Mouse (Mus musculus) heart, postnatal 0 days (tissue): ENCODE data around the gene Naaladl2. TPM values are rescaled to one million over a fixed set of nuclear protein-coding genes. Genes with fewer than 3 reads are reported as not detected.

Experiments
- ATAC-seq: fragments of 200-750 bp; cut with Nextera tagmentation; 2 replicates; pipeline ENCODE4 v1.8.0; 2017; ENCODE audit warnings: low read depth, moderate number of reproducible peaks, moderate library complexity; ENCODE audit not compliant: insufficient read depth
- DNase-seq: peaks from one replicate; pipeline ENCODE4 v3.0.0-alpha.2; 2016; ENCODE audit warnings: low spot score
- H3K27ac ChIP-seq: fragments of 300-500 bp; sonication (generic); 2 replicates; pipeline ENCODE4 v1.5.1; 2014; ENCODE audit warnings: low read depth, mild to moderate bottlenecking
- H3K27me3 ChIP-seq: fragments of 300-500 bp; sonication (generic); 2 replicates; pipeline ENCODE4 v1.6.1; 2014; ENCODE audit warnings: low read length, mixed read lengths; ENCODE audit not compliant: control insufficient read depth, insufficient read depth
- H3K36me3 ChIP-seq: fragments of 300-500 bp; sonication (generic); replicated peaks from 2 replicates; pipeline ENCODE4 v1.6.1; 2014; ENCODE audit warnings: low read length, mixed read lengths; ENCODE audit not compliant: control insufficient read depth, insufficient read depth
- H3K4me1 ChIP-seq: fragments of 300-500 bp; sonication (generic); 2 replicates; pipeline ENCODE4 v1.6.1; 2014; ENCODE audit warnings: antibody characterized with exemption; ENCODE audit not compliant: control insufficient read depth, insufficient read depth
- H3K4me2 ChIP-seq: fragments of 300-500 bp; sonication (generic); 2 replicates; pipeline ENCODE4 v1.6.1; 2014; ENCODE audit warnings: low read depth, mild to moderate bottlenecking, low read length, moderate library complexity
- H3K4me3 ChIP-seq: fragments of 300-500 bp; sonication (generic); 2 replicates; pipeline ENCODE4 v1.5.1; 2014; ENCODE audit warnings: low read depth, low read length
- H3K9ac ChIP-seq: fragments of 300-500 bp; sonication (generic); replicated peaks from 2 replicates; pipeline ENCODE4 v1.6.1; 2014; ENCODE audit warnings: low read depth, low read length, mixed read lengths
- H3K9me3 ChIP-seq: fragments of 300-500 bp; sonication (generic); replicated peaks from 2 replicates; pipeline ENCODE4 v1.6.1; 2016; ENCODE audit warnings: low read length; ENCODE audit not compliant: control insufficient read depth
- CTCF ChIP-seq: IDR thresholded peaks from 2 replicates; pipeline ENCODE4 v1.5.1; 2016; ENCODE audit warnings: antibody characterized with exemption, control low read depth, low read depth
- EP300 ChIP-seq: IDR thresholded peaks from 2 replicates; pipeline ENCODE4 v1.6.1; 2016; ENCODE audit warnings: antibody characterized with exemption, low read depth
- WGBS: fragments of 180-500 bp; shearing (Covaris S2); extraction: QIAGEN DNeasy Blood & Tissue Kit; methylation state at CpG from one replicate; pipeline ENCODE4 v1.1.7; 2014; 5-methylcytosine and 5-hydroxymethylcytosine counted together
- polyA plus RNA-seq: library from polyadenylated mRNA; unstranded; fragments of >200 nt; fragmentation: Nextera tagmentation; extraction: Ambion mirVana; gene quantifications from 2 replicates; pipeline ENCODE4 v1.2.1, GENCODE M21; 2015
- total RNA-seq: library from RNA; depleted of rRNA; stranded (reverse); fragments of >200 nt; gene quantifications from 2 replicates; pipeline ENCODE4 v1.2.3, GENCODE M21; 2014; ENCODE audit warnings: low replicate concordance

The Naaladl2 gene
- total and polyA plus RNA-seq, 2 experiments from 2014 or later, result 0.08 to 0.60 TPM

GRCm38 (mm10) chr3:24486456-24487112 is 657.5 kb downstream of the Naaladl2 start:
- Histone ChIP-seq H3K27ac (no peak overlapping the region), H3K36me3 (no peaks in the 10 kb centered on the region), H3K4me2 (no peak overlapping the region), H3K4me1 (no peaks in the 10 kb centered on the region), H3K27me3 (no peaks in the 10 kb centered on the region), H3K9me3 (no peaks in the 10 kb centered on the region), H3K4me3 (no peak overlapping the region), H3K9ac (no peak overlapping the region)
- TF ChIP-seq EP300, result no peak
- TF ChIP-seq CTCF, result no peak
- ATAC-seq, result no peak
- WGBS, result 52% methylated on average over 4 of the region's 4 CpGs
- no peak for DNase-seq

GRCm38 (mm10) chr3:24463941-24464340 is 680.1 kb downstream of the Naaladl2 start:
- Histone ChIP-seq H3K4me2 (no peak overlapping the region), H3K36me3 (no peaks in the 10 kb centered on the region), H3K4me3 (no peak overlapping the region), H3K4me1 (no peaks in the 10 kb centered on the region), H3K27ac (no peak overlapping the region), H3K9ac (no peak overlapping the region), H3K9me3 (no peaks in the 10 kb centered on the region), H3K27me3 (no peaks in the 10 kb centered on the region)
- DNase-seq (no peak), ATAC-seq (no peak)
- WGBS, result 76% methylated on average over 4 of the region's 4 CpGs
- TF ChIP-seq CTCF (no peak), EP300 (no peak)

GRCm38 (mm10) chr3:24440621-24441020 is 703.4 kb downstream of the Naaladl2 start:
- ATAC-seq, result no peak
- no peak for TF ChIP-seq CTCF
- TF ChIP-seq EP300, result no peak
- no peak for DNase-seq
- no peak overlapping the region for H3K9ac ChIP-seq
- no peaks in the 10 kb centered on the region for H3K9me3 ChIP-seq
- no peaks in the 10 kb centered on the region for H3K27me3 ChIP-seq
- no peak overlapping the region for H3K4me2 ChIP-seq
- no peak overlapping the region for H3K27ac ChIP-seq
- H3K36me3 ChIP-seq, result no peaks in the 10 kb centered on the region
- H3K4me3 ChIP-seq, result no peak overlapping the region
- WGBS, result 81% methylated on average over 6 of the region's 6 CpGs
- no peaks in the 10 kb centered on the region for H3K4me1 ChIP-seq

GRCm38 (mm10) chr3:24432761-24433160 is 711.3 kb downstream of the Naaladl2 start:
- Histone ChIP-seq H3K9ac (no peak overlapping the region), H3K4me2 (no peak overlapping the region), H3K4me1 (no peaks in the 10 kb centered on the region), H3K9me3 (no peaks in the 10 kb centered on the region), H3K27me3 (no peaks in the 10 kb centered on the region), H3K27ac (no peak overlapping the region), H3K36me3 (no peaks in the 10 kb centered on the region), H3K4me3 (no peak overlapping the region)
- no peak for ATAC-seq
- 54% methylated on average over 3 of the region's 3 CpGs for WGBS
- TF ChIP-seq CTCF, result no peak
- no peak for TF ChIP-seq EP300
- DNase-seq, result no peak

- Histone ChIP-seq H3K27ac (no peak overlapping the region), H3K4me2 (no peak overlapping the region), H3K4me1 (no peaks in the 10 kb centered on the region), H3K9me3 (no peaks in the 10 kb centered on the region), H3K36me3 (no peaks in the 10 kb centered on the region), H3K9ac (no peak overlapping the region), H3K27me3 (no peaks in the 10 kb centered on the region), H3K4me3 (no peak overlapping the region)
- ATAC-seq (no peak), DNase-seq (no peak)
- no peak for TF ChIP-seq EP300
- TF ChIP-seq CTCF, result no peak
Observed at GRCm38 (mm10) chr3:24391737-24392136, 752.3 kb downstream of the Naaladl2 start.

GRCm38 (mm10) chr3:24391311-24391710 is 752.8 kb downstream of the Naaladl2 start:
- H3K27me3 ChIP-seq, result no peaks in the 10 kb centered on the region
- no peak overlapping the region for H3K27ac ChIP-seq
- H3K4me3 ChIP-seq, result no peak overlapping the region
- WGBS, result 79% methylated on average over 1 of the region's 1 CpGs
- no peak overlapping the region for H3K4me2 ChIP-seq
- ATAC-seq (no peak), DNase-seq (no peak)
- H3K9me3 ChIP-seq, result no peaks in the 10 kb centered on the region
- H3K36me3 ChIP-seq, result no peaks in the 10 kb centered on the region
- no peak overlapping the region for H3K9ac ChIP-seq
- H3K4me1 ChIP-seq, result no peaks in the 10 kb centered on the region
- TF ChIP-seq EP300, result no peak
- no peak for TF ChIP-seq CTCF
